ENCODE assay signal across 24 mouse cellular contexts in the genomic region with DNA sequence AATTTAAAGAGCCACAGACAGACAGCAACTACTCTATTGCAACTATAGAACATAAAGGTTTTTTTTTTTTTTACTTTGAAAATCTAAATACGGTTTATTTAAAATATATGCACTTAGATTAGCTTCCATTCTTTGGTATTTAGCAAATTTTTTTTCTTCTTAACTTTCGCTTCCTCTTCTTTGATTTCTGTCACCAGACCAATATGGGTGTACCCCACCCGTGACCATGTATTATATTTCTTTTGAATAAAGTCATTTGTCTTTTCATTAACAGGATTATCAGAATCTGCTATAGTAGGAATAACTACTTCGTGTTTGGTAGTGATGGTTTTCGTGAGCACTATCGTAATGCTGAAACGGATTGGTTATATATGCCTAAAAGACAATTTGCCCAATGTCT. TPM values are rescaled to one million over a fixed set of nuclear protein-coding genes. Genes with fewer than 3 reads are reported as not detected.
DNase-seq lines count a peak whose midpoint lies in the region; ATAC-seq and TF ChIP-seq lines count a peak whose summit lies in the region.
"Had no signal": no experiment of that assay in that cellular context is flagged by ENCODE, and none has a peak within 500 bp of the region (broad histone marks: within the 10 kb centered on the region; RNA-seq: fewer than 3 reads in every experiment).

No protein-coding gene starts in this region.

- WGBS in liver, embryonic 13.5 days (ENCODE audit: insufficient replicate concordance): 91% methylated on average over 7 of the region's 7 CpGs
- WGBS in liver, embryonic 12.5 days (ENCODE audit: insufficient replicate concordance): 90% methylated on average over 7 of the region's 7 CpGs
- 77% methylated on average over 7 of the region's 7 CpGs for WGBS in bone marrow, adult 2 months
- 69% methylated on average over 7 of the region's 7 CpGs for WGBS in macrophage (ENCODE audit: missing documents)

- H3K4me3 ChIP-seq in liver, embryonic 13.5 days (replicated peaks): no peak overlapping the region
- H3K4me3 ChIP-seq in liver, embryonic 12.5 days: no peak overlapping the region
- no peak overlapping the region for H3K4me3 ChIP-seq in bone marrow, adult 2 months (replicated peaks; ENCODE audit: control insufficient read depth, low read depth, low read length)
- no peak overlapping the region for H3K4me3 ChIP-seq in macrophage (ENCODE audit: inconsistent target)
- H3K4me3 ChIP-seq: embryonic facial prominence, embryonic 10.5 days; forebrain, embryonic 13.5 days; gastrocnemius, adult 2 months; heart, embryonic 12.5 days; hindbrain, embryonic 15.5 days had no signal

- no peak overlapping the region for H3K9ac ChIP-seq in liver, embryonic 13.5 days
- H3K9ac ChIP-seq in liver, embryonic 12.5 days: no peak overlapping the region
- H3K9ac ChIP-seq: forebrain, embryonic 13.5 days; forebrain, postnatal 0 days; heart, embryonic 12.5 days; hindbrain, embryonic 15.5 days had no signal

- H3K27ac ChIP-seq in liver, embryonic 13.5 days: peak overlapping the region; percentile 82; the same call in 1 of the 2 replicates
- no peak overlapping the region for H3K27ac ChIP-seq in liver, embryonic 12.5 days
- peak overlapping the region; percentile 46; the same call in 1 of the 2 replicates for H3K27ac ChIP-seq in bone marrow, adult 2 months (ENCODE audit: control insufficient read depth, insufficient read depth, low read depth, low read length, poor library complexity)
- peak overlapping the region; percentile 92 for H3K27ac ChIP-seq in macrophage
- H3K27ac ChIP-seq: embryonic facial prominence, embryonic 10.5 days; forebrain, embryonic 13.5 days; gastrocnemius, adult 2 months; hindbrain, embryonic 15.5 days had no signal

- peaks cover 51% of the 10 kb centered on the region for H3K79me2 ChIP-seq in macrophage (ENCODE audit: inconsistent target)

- peaks cover 64% of the 10 kb centered on the region for H3K4me1 ChIP-seq in liver, embryonic 13.5 days (replicated peaks)
- H3K4me1 ChIP-seq in liver, embryonic 12.5 days: peaks cover 46% of the 10 kb centered on the region
- H3K4me1 ChIP-seq in bone marrow, adult 2 months (ENCODE audit: control insufficient read depth, insufficient read depth, low read length): peaks cover 5% of the 10 kb centered on the region; the same call in 1 of the 2 replicates
- H3K4me1 ChIP-seq: embryonic facial prominence, embryonic 10.5 days; forebrain, embryonic 13.5 days; heart, embryonic 12.5 days; hindbrain, embryonic 15.5 days had no signal

- H3K4me2 ChIP-seq in liver, embryonic 13.5 days: no peak overlapping the region
- H3K4me2 ChIP-seq in liver, embryonic 12.5 days: no peak overlapping the region
- H3K4me2 ChIP-seq: forebrain, embryonic 13.5 days; heart, embryonic 12.5 days; hindbrain, embryonic 15.5 days had no signal

- no peaks in the 10 kb centered on the region for H3K9me3 ChIP-seq in liver, embryonic 13.5 days (replicated peaks)
- H3K9me3 ChIP-seq in liver, embryonic 12.5 days (replicated peaks): no peaks in the 10 kb centered on the region
- H3K9me3 ChIP-seq: embryonic facial prominence, embryonic 10.5 days; forebrain, embryonic 13.5 days; heart, embryonic 12.5 days; hindbrain, embryonic 15.5 days had no signal

- TF ChIP-seq CTCF in bone marrow, adult 2 months (IDR thresholded peaks at IDR 0.05; ENCODE audit: control insufficient read depth, insufficient read depth, low read length): no peak

- intact Hi-C loops in heart, postnatal 14 days (cut with DNase I): no loop called here

- H3K36me3 ChIP-seq in liver, embryonic 13.5 days: peaks cover 81% of the 10 kb centered on the region
- H3K36me3 ChIP-seq in liver, embryonic 12.5 days: peaks cover 88% of the 10 kb centered on the region
- H3K36me3 ChIP-seq in macrophage (ENCODE audit: inconsistent target): peaks cover 63% of the 10 kb centered on the region

- ATAC-seq in liver, embryonic 13.5 days (ENCODE audit: low read depth): no peak
- no peak for ATAC-seq in liver, embryonic 12.5 days
- ATAC-seq: forebrain, embryonic 13.5 days; forebrain, postnatal 0 days had no signal

- no peak for DNase-seq in liver, embryonic 13.5 days
- DNase-seq in A20 (ENCODE audit: low read depth, low spot score): peak; percentile 31
- DNase-seq in heart, postnatal 14 days: no peak
- no peak for DNase-seq in frontal cortex, postnatal 36 days (ENCODE audit: low spot score in 2 of 2)
- DNase-seq: adrenal gland, adult 8-10 months; cerebellum, adult 2 months; cerebellum, postnatal 10 days; forebrain, postnatal 0 days; gastrocnemius, adult 2 months; gastrocnemius, postnatal 25 days; heart, postnatal 36 days had no signal

- no peaks in the 10 kb centered on the region for H3K27me3 ChIP-seq in liver, embryonic 13.5 days
- no peaks in the 10 kb centered on the region for H3K27me3 ChIP-seq in liver, embryonic 12.5 days (replicated peaks)
- H3K27me3 ChIP-seq: forebrain, embryonic 13.5 days; heart, embryonic 12.5 days; hindbrain, embryonic 15.5 days had no signal

- no peak for TF ChIP-seq POLR2A in bone marrow, adult 2 months (IDR thresholded peaks at IDR 0.05; ENCODE audit: borderline replicate concordance, control insufficient read depth, low read depth, low read length)

RNA-seq across cellular contexts. Expression of gene Il10rb, which starts 7.0 kb away (rescaled TPM):
- polyA plus RNA-seq in liver, embryonic 13.5 days (2015; fragmentation: Nextera tagmentation; extraction: Ambion mirVana): 25.0 and 28.1 TPM in 2 replicates
- polyA plus RNA-seq in liver, embryonic 12.5 days (2016; fragmentation: Nextera tagmentation; extraction: Ambion mirVana): 26.0 and 27.0 TPM in 2 replicates
- 24.1 and 25.9 TPM in 2 replicates for polyA plus RNA-seq in bone marrow, adult 2 months (2011; ENCODE audit: insufficient read depth, insufficient read length, low replicate concordance, missing spikeins)
- total RNA-seq in macrophage (2018; cell fraction: chromatin; rRNA removed): 100 to 1,000 TPM; 195 to 513 (median 266) TPM
- 100 to 1,000 TPM; 302 to 435 (median 372) TPM for total RNA-seq in macrophage (2018; cell fraction: cytosol; rRNA removed)
- 100 to 1,000 TPM; 321 to 683 (median 404) TPM for total RNA-seq in macrophage (2018; cell fraction: nucleus; rRNA removed)
- polyA plus RNA-seq in macrophage (2018): 357 to 533 TPM (median 380 TPM) in 3 replicates
- total RNA-seq in heart, postnatal 14 days (2021): 10 to 100 TPM; 86.4 to 94.7 TPM

RNA-seq across cellular contexts. Expression of gene Gm21970, which starts 7.4 kb away (rescaled TPM):
- not detected in 2 replicates for polyA plus RNA-seq in liver, embryonic 13.5 days (2015; fragmentation: Nextera tagmentation; extraction: Ambion mirVana)
- not detected in 2 replicates for polyA plus RNA-seq in liver, embryonic 12.5 days (2016; fragmentation: Nextera tagmentation; extraction: Ambion mirVana)
- not detected in 2 replicates for polyA plus RNA-seq in bone marrow, adult 2 months (2011; ENCODE audit: insufficient read depth, insufficient read length, low replicate concordance, missing spikeins)
- total RNA-seq in macrophage (2018; cell fraction: chromatin; rRNA removed): not detected
- under 1 TPM in 8 of 26 experiments, not detected in 18; 0.23 to 0.80 (median 0.37) TPM for total RNA-seq in macrophage (2018; cell fraction: cytosol; rRNA removed)
- 1 to 10 TPM in 1 of 26 experiments, not detected in 25; 1.6 TPM for total RNA-seq in macrophage (2018; cell fraction: nucleus; rRNA removed)
- not detected in 3 replicates for polyA plus RNA-seq in macrophage (2018)
- total RNA-seq in heart, postnatal 14 days (2021): not detected
- total RNA-seq: ES-E14; forebrain, postnatal 0 days; gastrocnemius, postnatal 25 days; granulocyte monocyte progenitor cell, adult 5-6 weeks; heart, adult 8-10 months had no signal
- polyA plus RNA-seq: cerebellum, adult 2 months; embryonic facial prominence, embryonic 10.5 days; embryonic facial prominence, embryonic 14.5 days; forebrain, embryonic 13.5 days; forebrain, postnatal 0 days; heart, embryonic 12.5 days; heart, embryonic 16.5 days; hindbrain, embryonic 11.5 days; hindbrain, embryonic 15.5 days had no signal

RNA-seq across cellular contexts. Expression of gene Ifnar2, which starts 26.4 kb away (rescaled TPM):
- 67.4 and 74.0 TPM in 2 replicates for polyA plus RNA-seq in liver, embryonic 13.5 days (2015; fragmentation: Nextera tagmentation; extraction: Ambion mirVana)
- 63.5 and 65.7 TPM in 2 replicates for polyA plus RNA-seq in liver, embryonic 12.5 days (2016; fragmentation: Nextera tagmentation; extraction: Ambion mirVana)
- 32.5 and 41.1 TPM in 2 replicates for polyA plus RNA-seq in bone marrow, adult 2 months (2011; ENCODE audit: insufficient read depth, insufficient read length, low replicate concordance, missing spikeins)
- 100 to 1,000 TPM; 154 to 353 (median 191) TPM for total RNA-seq in macrophage (2018; cell fraction: chromatin; rRNA removed)
- 100 to 1,000 TPM; 175 to 241 (median 207) TPM for total RNA-seq in macrophage (2018; cell fraction: cytosol; rRNA removed)
- 100 to 1,000 TPM; 188 to 308 (median 236) TPM for total RNA-seq in macrophage (2018; cell fraction: nucleus; rRNA removed)
- polyA plus RNA-seq in macrophage (2018): 183 to 327 TPM (median 193 TPM) in 3 replicates
- total RNA-seq in heart, postnatal 14 days (2021): 10 to 100 TPM; 32.9 to 33.2 TPM

Comparison
In these comparisons a context has a peak if more than half of its experiments do, and no peak if none do; other contexts are left out.
1. RNA of gene Il10rb, which starts 7.0 kb away (polyA plus RNA-seq): 357 to 533 TPM in macrophage; 26.0 to 27.0 TPM in liver, embryonic 12.5 days, 25.0 to 28.1 TPM in liver, embryonic 13.5 days and 24.1 to 25.9 TPM in bone marrow, adult 2 months; every median in the first group is over 10 times any median in the second.